Mouse (Mus musculus) kidney, embryonic 14.5 days (tissue): ENCODE data around the gene Strn. TPM values are rescaled to one million over a fixed set of nuclear protein-coding genes. Genes with fewer than 3 reads are reported as not detected.

ENCODE experiments used
- ATAC-seq: fragments of 200-750 bp; cut with Nextera tagmentation; 2 replicates; pipeline ENCODE4 v1.8.0; 2017; ENCODE audit warnings: moderate number of reproducible peaks, mild to moderate bottlenecking, moderate TSS enrichment, moderate library complexity; ENCODE audit not compliant: low FRiP score, low TSS enrichment
- H3K27ac ChIP-seq: fragments of 300-500 bp; sonication (generic); 2 replicates; pipeline ENCODE4 v1.5.1; 2014; ENCODE audit warnings: low read depth, mild to moderate bottlenecking, low read length, moderate library complexity, mixed read lengths
- H3K27me3 ChIP-seq: fragments of 300-500 bp; sonication (generic); 2 replicates; pipeline ENCODE4 v1.6.1; 2014; ENCODE audit warnings: mild to moderate bottlenecking, low read length; ENCODE audit not compliant: control insufficient read depth, insufficient read depth
- H3K36me3 ChIP-seq: fragments of 300-500 bp; sonication (generic); 2 replicates; pipeline ENCODE4 v1.6.1; 2014; ENCODE audit warnings: low read length, mixed read lengths; ENCODE audit not compliant: control insufficient read depth, insufficient read depth
- H3K4me1 ChIP-seq: fragments of 300-500 bp; sonication (generic); 2 replicates; pipeline ENCODE4 v1.6.1; 2014; ENCODE audit warnings: low read length, mixed read lengths; ENCODE audit not compliant: control insufficient read depth, insufficient read depth
- H3K4me2 ChIP-seq: fragments of 300-500 bp; sonication (generic); replicated peaks from 2 replicates; pipeline ENCODE4 v1.6.1; 2014; ENCODE audit warnings: low read depth, mild to moderate bottlenecking, low read length
- H3K4me3 ChIP-seq: fragments of 300-500 bp; sonication (generic); 2 replicates; pipeline ENCODE4 v1.5.1; 2014; ENCODE audit warnings: mild to moderate bottlenecking, low read length
- H3K9ac ChIP-seq: fragments of 300-500 bp; sonication (generic); 2 replicates; pipeline ENCODE4 v1.6.1; 2014; ENCODE audit warnings: low read depth, mild to moderate bottlenecking, low read length, moderate library complexity
- H3K9me3 ChIP-seq: fragments of 300-500 bp; sonication (generic); 2 replicates; pipeline ENCODE4 v1.6.1; 2016; ENCODE audit warnings: low read length; ENCODE audit not compliant: control insufficient read depth
- WGBS: fragments of 180-500 bp; shearing (Covaris S2); extraction: QIAGEN DNeasy Blood & Tissue Kit; methylation state at CpG from one replicate; pipeline ENCODE4 v1.1.7; 2014; 5-methylcytosine and 5-hydroxymethylcytosine counted together
- polyA plus RNA-seq: library from polyadenylated mRNA; unstranded; fragments of >200 nt; fragmentation: Nextera tagmentation; extraction: Ambion mirVana; gene quantifications from 2 replicates; pipeline ENCODE4 v1.2.1, GENCODE M21; 2014

Gene Strn
- polyA plus RNA-seq, 1 experiment from 2014 or later = 8.6 TPM

GRCm38 (mm10) chr17:78643853-78644475 is 93.0 kb downstream of the Strn start:
- H3K36me3 ChIP-seq = peaks cover 4% of the 10 kb centered on the region; the same call in 1 of the 2 replicates
- H3K27me3 ChIP-seq = no peaks in the 10 kb centered on the region
- WGBS = 85% methylated on average over 17 of the region's 17 CpGs
- no peaks in the 10 kb centered on the region for H3K4me1 ChIP-seq
- no peak overlapping the region for H3K4me2 ChIP-seq
- H3K9me3 ChIP-seq = no peaks in the 10 kb centered on the region
- ATAC-seq = no peak
- no peak overlapping the region for H3K27ac ChIP-seq
- no peak overlapping the region for H3K4me3 ChIP-seq
- no peak overlapping the region for H3K9ac ChIP-seq

GRCm38 (mm10) chr17:78642259-78642658 is 94.7 kb downstream of the Strn start:
- Histone ChIP-seq H3K27me3 (no peaks in the 10 kb centered on the region), H3K4me3 (no peak overlapping the region), H3K4me2 (no peak overlapping the region), H3K27ac (no peak overlapping the region), H3K4me1 (no peaks in the 10 kb centered on the region), H3K36me3 (no peaks in the 10 kb centered on the region), H3K9ac (no peak overlapping the region), H3K9me3 (no peaks in the 10 kb centered on the region)
- no peak for ATAC-seq
- WGBS = 87% methylated on average over 4 of the region's 4 CpGs

GRCm38 (mm10) chr17:78640387-78640786 is 96.6 kb downstream of the Strn start:
- Histone ChIP-seq H3K4me2 (no peak overlapping the region), H3K4me3 (no peak overlapping the region), H3K9ac (no peak overlapping the region), H3K4me1 (no peaks in the 10 kb centered on the region), H3K27me3 (no peaks in the 10 kb centered on the region), H3K9me3 (no peaks in the 10 kb centered on the region), H3K27ac (no peak overlapping the region), H3K36me3 (no peaks in the 10 kb centered on the region)
- no peak for ATAC-seq
- WGBS = 88% methylated on average over 3 of the region's 3 CpGs

GRCm38 (mm10) chr17:78639099-78639498 is 97.9 kb downstream of the Strn start:
- 70% methylated on average over 6 of the region's 6 CpGs for WGBS
- ATAC-seq = no peak
- H3K4me1 ChIP-seq = no peaks in the 10 kb centered on the region
- H3K4me3 ChIP-seq = no peak overlapping the region
- no peak overlapping the region for H3K27ac ChIP-seq
- H3K27me3 ChIP-seq = no peaks in the 10 kb centered on the region
- H3K9ac ChIP-seq = no peak overlapping the region
- no peak overlapping the region for H3K4me2 ChIP-seq
- no peaks in the 10 kb centered on the region for H3K36me3 ChIP-seq
- H3K9me3 ChIP-seq = no peaks in the 10 kb centered on the region

- H3K9ac ChIP-seq = no peak overlapping the region
- H3K9me3 ChIP-seq = no peaks in the 10 kb centered on the region
- H3K27ac ChIP-seq = no peak overlapping the region
- no peaks in the 10 kb centered on the region for H3K27me3 ChIP-seq
- no peak overlapping the region for H3K4me2 ChIP-seq
- H3K4me3 ChIP-seq = no peak overlapping the region
- no peak for ATAC-seq
- 94% methylated on average over 7 of the region's 7 CpGs for WGBS
- no peaks in the 10 kb centered on the region for H3K4me1 ChIP-seq
- no peaks in the 10 kb centered on the region for H3K36me3 ChIP-seq
Measured at GRCm38 (mm10) chr17:78637140-78637539, 99.9 kb downstream of the Strn start.

- H3K9me3 ChIP-seq = no peaks in the 10 kb centered on the region
- no peak overlapping the region for H3K4me3 ChIP-seq
- no peak overlapping the region for H3K27ac ChIP-seq
- ATAC-seq = no peak
- no peak overlapping the region for H3K4me2 ChIP-seq
- H3K27me3 ChIP-seq = no peaks in the 10 kb centered on the region
- no peak overlapping the region for H3K9ac ChIP-seq
- no peaks in the 10 kb centered on the region for H3K4me1 ChIP-seq
- WGBS = 75% methylated on average over 2 of the region's 2 CpGs
- H3K36me3 ChIP-seq = no peaks in the 10 kb centered on the region
Measured at GRCm38 (mm10) chr17:78635616-78636015, 101.4 kb downstream of the Strn start.

GRCm38 (mm10) chr17:78624941-78625340 is 112.1 kb downstream of the Strn start:
- no peak for ATAC-seq
- 94% methylated on average over 19 of the region's 19 CpGs for WGBS
- Histone ChIP-seq H3K4me1 (no peaks in the 10 kb centered on the region), H3K36me3 (no peaks in the 10 kb centered on the region), H3K27ac (no peak overlapping the region), H3K4me3 (no peak overlapping the region), H3K9me3 (0 out of 2 replicates have a peak, but pooled peaks cover 3% of the 10 kb centered on the region), H3K9ac (no peak overlapping the region), H3K27me3 (no peaks in the 10 kb centered on the region), H3K4me2 (no peak overlapping the region)

- 87% methylated on average over 4 of the region's 4 CpGs for WGBS
- H3K4me1 ChIP-seq = no peaks in the 10 kb centered on the region
- H3K27ac ChIP-seq = no peak overlapping the region
- H3K4me2 ChIP-seq = no peak overlapping the region
- H3K27me3 ChIP-seq = no peaks in the 10 kb centered on the region
- no peak overlapping the region for H3K9ac ChIP-seq
- no peaks in the 10 kb centered on the region for H3K36me3 ChIP-seq
- no peak for ATAC-seq
- 0 out of 2 replicates have a peak, but pooled peaks cover 3% of the 10 kb centered on the region for H3K9me3 ChIP-seq
- H3K4me3 ChIP-seq = no peak overlapping the region
Measured at GRCm38 (mm10) chr17:78621863-78622262, 115.1 kb downstream of the Strn start.

- no peak overlapping the region for H3K27ac ChIP-seq
- H3K36me3 ChIP-seq = no peaks in the 10 kb centered on the region
- 0 out of 2 replicates have a peak, but pooled peaks cover 3% of the 10 kb centered on the region for H3K9me3 ChIP-seq
- no peaks in the 10 kb centered on the region for H3K27me3 ChIP-seq
- H3K4me2 ChIP-seq = no peak overlapping the region
- H3K4me3 ChIP-seq = no peak overlapping the region
- ATAC-seq = no peak
- WGBS = 90% methylated on average over 4 of the region's 4 CpGs
- H3K9ac ChIP-seq = no peak overlapping the region
- H3K4me1 ChIP-seq = no peaks in the 10 kb centered on the region
Measured at GRCm38 (mm10) chr17:78620740-78621139, 116.3 kb downstream of the Strn start.
